Mouse (Mus musculus) neural tube, embryonic 13.5 days (tissue): ENCODE results near the gene Ncoa7. TPM values are rescaled to one million over a fixed set of nuclear protein-coding genes. Genes with fewer than 3 reads are reported as not detected.

Experiments
- ATAC-seq: fragments of 200-750 bp; cut with Nextera tagmentation; 2 replicates; pipeline ENCODE4 v1.8.0; 2017; ENCODE audit warnings: low read depth, mild to moderate bottlenecking, moderate TSS enrichment, moderate library complexity
- H3K27ac ChIP-seq: fragments of 300-500 bp; sonication (generic); replicated peaks from 2 replicates; pipeline ENCODE4 v1.5.1; 2015; ENCODE audit warnings: moderate library complexity, mild to moderate bottlenecking, inconsistent platforms
- H3K27me3 ChIP-seq: fragments of 300-500 bp; sonication (generic); 2 replicates; pipeline ENCODE4 v1.6.1; 2015; ENCODE audit warnings: mild to moderate bottlenecking, inconsistent platforms
- H3K36me3 ChIP-seq: fragments of 300-500 bp; sonication (generic); 2 replicates; pipeline ENCODE4 v1.6.1; 2015; ENCODE audit warnings: mild to moderate bottlenecking, inconsistent platforms
- H3K4me1 ChIP-seq: fragments of 300-500 bp; sonication (generic); replicated peaks from 2 replicates; pipeline ENCODE4 v1.6.1; 2015; ENCODE audit warnings: inconsistent platforms
- H3K4me2 ChIP-seq: fragments of 300-500 bp; sonication (generic); 2 replicates; pipeline ENCODE4 v1.6.1; 2015; ENCODE audit warnings: inconsistent platforms, mild to moderate bottlenecking, moderate library complexity
- H3K4me3 ChIP-seq: fragments of 300-500 bp; sonication (generic); 2 replicates; pipeline ENCODE4 v1.5.1; 2015; ENCODE audit warnings: mild to moderate bottlenecking, inconsistent platforms
- H3K9ac ChIP-seq: fragments of 300-500 bp; sonication (generic); 2 replicates; pipeline ENCODE4 v1.6.1; 2015; ENCODE audit warnings: moderate library complexity, mild to moderate bottlenecking, inconsistent platforms
- H3K9me3 ChIP-seq: fragments of 300-500 bp; sonication (generic); 2 replicates; pipeline ENCODE4 v1.6.1; 2016; ENCODE audit warnings: inconsistent platforms
- WGBS: fragments of 180-500 bp; shearing (Covaris S2); methylation state at CpG from one replicate; pipeline ENCODE4 v1.1.7; 2015; 5-methylcytosine and 5-hydroxymethylcytosine counted together
- polyA plus RNA-seq: library from polyadenylated mRNA; unstranded; fragments of >200 nt; fragmentation: Nextera tagmentation; extraction: Ambion mirVana; gene quantifications from 2 replicates; pipeline ENCODE4 v1.2.1, GENCODE M21; 2015

Gene Ncoa7
- polyA plus RNA-seq, 1 experiment from 2014 or later = 16.1 TPM

DNA sequence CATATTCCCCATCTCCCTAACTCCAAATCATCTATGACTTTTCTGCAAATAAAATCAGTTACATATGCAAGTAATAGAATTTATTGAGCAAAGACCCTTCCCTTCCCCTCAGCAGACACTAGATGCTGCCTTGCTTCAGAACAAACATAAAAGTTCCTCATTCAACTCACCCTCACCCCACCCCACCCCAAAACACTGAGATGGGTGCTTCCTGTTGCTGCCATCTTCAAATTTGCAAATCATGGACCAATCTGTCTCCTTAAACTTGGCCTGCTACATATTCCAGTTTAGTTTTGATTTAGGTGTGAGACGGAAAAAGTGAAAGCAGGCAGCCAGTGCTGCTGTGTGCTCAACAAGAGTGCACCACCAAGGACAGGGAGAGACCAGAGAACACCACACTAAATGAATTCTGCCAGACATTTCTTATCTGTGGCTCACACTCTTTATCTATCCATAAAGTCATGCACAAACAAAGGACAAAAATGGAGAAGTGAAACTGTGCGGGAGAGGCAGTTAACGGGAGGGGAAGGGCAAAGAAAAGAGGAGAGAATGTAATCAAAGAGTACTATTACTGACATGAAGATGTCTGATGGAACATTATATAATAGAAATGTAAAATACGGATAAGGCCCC is 48.2 kb downstream of the Ncoa7 start:
- Histone ChIP-seq H3K4me1 (peaks cover 6% of the 10 kb centered on the region), H3K36me3 (no peaks in the 10 kb centered on the region), H3K27ac (peak overlapping the region; percentile 38; the same call in 1 of the 2 replicates), H3K4me3 (no peak overlapping the region), H3K9me3 (no peaks in the 10 kb centered on the region), H3K9ac (no peak overlapping the region), H3K27me3 (no peaks in the 10 kb centered on the region), H3K4me2 (no peak overlapping the region)
- WGBS = 82% methylated on average over 4 of the region's 4 CpGs
- ATAC-seq = no peak

DNA sequence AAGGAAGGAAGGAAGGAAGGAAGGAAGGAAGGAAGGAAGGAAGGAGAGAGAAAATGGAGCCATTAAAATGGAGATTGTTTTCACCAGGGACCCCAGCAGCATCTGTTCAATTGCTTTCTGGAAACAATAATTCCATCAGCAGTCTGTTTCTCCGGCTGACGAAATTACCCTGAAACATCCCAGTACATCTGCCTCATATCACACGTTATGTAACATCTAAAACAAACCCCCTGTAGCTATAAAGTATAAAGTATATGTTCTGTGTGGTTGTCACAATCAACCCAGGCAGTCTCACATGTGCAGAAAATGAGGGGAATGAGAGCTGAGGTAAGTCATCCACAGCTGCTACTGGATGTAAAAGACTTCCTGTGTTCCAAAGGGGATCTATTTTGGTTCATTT is 49.0 kb downstream of the Ncoa7 start:
- Histone ChIP-seq H3K4me2 (no peak overlapping the region), H3K27ac (peak overlapping the region; percentile 52; the same call in 1 of the 2 replicates), H3K36me3 (no peaks in the 10 kb centered on the region), H3K9me3 (no peaks in the 10 kb centered on the region), H3K27me3 (no peaks in the 10 kb centered on the region), H3K4me1 (peaks cover 6% of the 10 kb centered on the region), H3K9ac (no peak overlapping the region), H3K4me3 (no peak overlapping the region)
- 39% methylated on average over 3 of the region's 3 CpGs for WGBS
- peak; percentile 74 for ATAC-seq

DNA sequence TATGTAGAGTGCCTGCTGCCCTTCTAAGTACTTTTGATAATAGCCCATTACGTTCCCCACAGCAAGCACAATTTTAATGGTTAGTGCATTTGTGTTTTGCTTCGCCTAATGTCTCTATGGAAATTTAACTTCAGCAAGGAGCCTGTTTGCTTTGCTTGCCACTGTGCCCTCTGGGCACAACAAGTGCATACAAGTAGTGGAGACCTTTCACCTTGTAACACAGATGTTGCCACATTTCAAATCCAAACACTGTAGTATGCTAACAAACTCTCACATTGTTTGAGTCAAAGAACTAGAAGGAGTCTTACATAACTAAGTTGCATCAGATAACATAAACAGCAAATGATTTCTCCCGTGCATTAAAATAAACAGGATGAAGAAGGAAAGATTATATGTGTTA is 50.6 kb downstream of the Ncoa7 start:
- H3K27me3 ChIP-seq = no peaks in the 10 kb centered on the region
- H3K27ac ChIP-seq = no peak overlapping the region
- H3K36me3 ChIP-seq = no peaks in the 10 kb centered on the region
- no peak overlapping the region for H3K9ac ChIP-seq
- 72% methylated on average over 3 of the region's 3 CpGs for WGBS
- no peaks in the 10 kb centered on the region for H3K9me3 ChIP-seq
- no peak for ATAC-seq
- H3K4me3 ChIP-seq = no peak overlapping the region
- H3K4me2 ChIP-seq = no peak overlapping the region
- H3K4me1 ChIP-seq = peaks cover 6% of the 10 kb centered on the region

DNA sequence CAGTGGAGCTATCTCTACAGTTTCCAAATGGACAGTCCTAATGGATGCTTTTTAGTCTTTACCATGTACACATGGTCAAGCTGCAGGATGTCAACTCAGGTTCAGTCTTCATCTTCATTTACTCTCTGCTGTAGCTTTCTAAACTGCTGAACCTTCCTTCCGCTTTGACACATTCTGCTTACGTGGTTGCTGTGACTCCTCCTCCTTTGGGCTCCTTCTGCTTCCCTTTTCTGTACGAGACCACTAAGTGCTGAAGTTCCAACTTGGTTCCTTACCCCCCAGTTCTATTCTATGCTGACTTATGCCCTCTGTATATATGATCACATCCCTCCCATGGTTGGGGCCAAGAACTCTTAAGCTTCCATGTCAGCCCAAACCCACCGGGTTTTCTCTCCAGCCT is 51.5 kb downstream of the Ncoa7 start:
- Histone ChIP-seq H3K4me2 (no peak overlapping the region), H3K4me3 (no peak overlapping the region), H3K4me1 (peaks cover 6% of the 10 kb centered on the region), H3K9ac (no peak overlapping the region), H3K27me3 (no peaks in the 10 kb centered on the region), H3K36me3 (no peaks in the 10 kb centered on the region), H3K9me3 (no peaks in the 10 kb centered on the region), H3K27ac (peak overlapping the region; percentile 49)
- no peak for ATAC-seq
- WGBS = 91% methylated on average over 4 of the region's 4 CpGs

DNA sequence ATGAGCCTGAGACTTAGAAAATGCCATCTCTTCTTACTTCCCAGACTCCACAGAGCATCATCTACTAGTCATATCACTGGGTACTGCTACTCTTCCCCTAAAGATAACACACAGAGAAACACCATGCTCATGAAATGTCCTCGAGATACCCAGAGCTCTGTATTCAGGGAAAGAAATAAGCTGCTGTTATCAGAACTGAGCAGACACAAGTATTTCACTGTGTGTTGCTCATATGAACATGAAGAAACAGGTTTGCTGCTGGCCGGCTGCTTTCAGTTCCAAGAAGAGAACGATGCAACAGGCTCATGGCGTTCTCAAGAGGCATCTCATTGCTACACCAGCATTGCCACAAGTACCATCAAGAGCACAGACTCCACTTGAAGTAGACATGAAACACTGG is 53.3 kb downstream of the Ncoa7 start:
- ATAC-seq = no peak
- Histone ChIP-seq H3K27ac (no peak overlapping the region), H3K4me1 (peaks cover 3% of the 10 kb centered on the region), H3K36me3 (no peaks in the 10 kb centered on the region), H3K9me3 (no peaks in the 10 kb centered on the region), H3K9ac (no peak overlapping the region), H3K4me2 (no peak overlapping the region), H3K4me3 (no peak overlapping the region), H3K27me3 (no peaks in the 10 kb centered on the region)
- 94% methylated on average over 4 of the region's 4 CpGs for WGBS

DNA sequence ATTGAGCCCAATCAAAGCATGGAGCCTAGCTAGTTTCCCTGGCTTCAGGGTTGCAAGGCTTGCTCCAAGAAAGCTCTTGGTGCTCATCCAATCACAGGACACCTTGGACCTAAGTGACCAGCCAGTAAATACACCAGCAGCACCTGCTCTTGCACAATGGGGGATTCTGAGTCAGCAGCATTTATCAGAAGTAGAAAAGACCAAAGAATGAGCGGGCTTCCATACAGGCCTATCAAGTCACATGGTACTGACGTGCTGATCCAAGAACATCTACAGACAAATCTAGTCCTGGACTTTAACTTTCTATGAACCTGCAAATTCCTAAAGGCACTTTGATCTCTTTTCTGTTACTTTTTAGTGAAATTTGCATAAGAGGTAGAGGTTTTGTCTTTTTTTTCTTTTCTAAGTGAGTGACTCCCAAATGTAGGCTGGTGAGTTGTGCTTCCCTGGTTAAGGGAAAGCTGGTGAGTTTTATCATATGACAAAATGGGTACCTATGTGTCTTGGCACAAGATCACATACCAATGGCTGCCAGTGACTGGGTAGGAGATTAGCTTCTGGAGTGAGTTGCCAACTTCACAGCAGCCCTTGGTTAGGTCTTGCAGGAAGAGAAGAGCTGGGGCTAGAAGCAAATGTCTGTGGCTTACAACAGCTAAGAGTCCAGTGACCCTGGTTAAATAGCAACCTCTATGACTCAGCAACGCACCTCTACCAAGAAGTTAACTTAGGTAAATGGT is 57.7 kb downstream of the Ncoa7 start:
- Histone ChIP-seq H3K4me3 (no peak overlapping the region), H3K4me1 (no peaks in the 10 kb centered on the region), H3K9me3 (no peaks in the 10 kb centered on the region), H3K4me2 (no peak overlapping the region), H3K27me3 (no peaks in the 10 kb centered on the region), H3K9ac (no peak overlapping the region), H3K27ac (no peak overlapping the region), H3K36me3 (no peaks in the 10 kb centered on the region)
- WGBS = 90% methylated on average over 3 of the region's 3 CpGs
- no peak for ATAC-seq

DNA sequence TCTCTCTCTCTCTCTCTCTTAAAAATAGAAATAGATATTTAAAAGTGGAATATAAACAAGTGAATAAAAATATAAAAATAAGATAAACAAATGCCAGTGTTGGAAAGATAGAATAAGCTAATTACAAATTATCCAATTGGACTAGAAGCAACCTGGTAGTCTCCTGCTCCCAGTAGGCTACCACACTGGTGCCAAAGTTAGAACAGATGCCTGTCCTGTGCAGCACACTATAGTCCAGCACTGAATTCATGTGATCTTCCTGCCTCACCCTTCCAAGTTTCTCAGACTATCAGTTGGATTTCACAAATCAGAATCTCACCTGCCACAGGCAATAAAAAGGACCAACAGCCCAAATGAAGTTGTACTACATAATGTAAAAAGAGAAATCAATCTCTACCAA is 59.9 kb downstream of the Ncoa7 start:
- Histone ChIP-seq H3K9ac (no peak overlapping the region), H3K36me3 (no peaks in the 10 kb centered on the region), H3K4me3 (no peak overlapping the region), H3K4me1 (no peaks in the 10 kb centered on the region), H3K27me3 (no peaks in the 10 kb centered on the region), H3K9me3 (no peaks in the 10 kb centered on the region), H3K4me2 (no peak overlapping the region), H3K27ac (no peak overlapping the region)
- no peak for ATAC-seq

DNA sequence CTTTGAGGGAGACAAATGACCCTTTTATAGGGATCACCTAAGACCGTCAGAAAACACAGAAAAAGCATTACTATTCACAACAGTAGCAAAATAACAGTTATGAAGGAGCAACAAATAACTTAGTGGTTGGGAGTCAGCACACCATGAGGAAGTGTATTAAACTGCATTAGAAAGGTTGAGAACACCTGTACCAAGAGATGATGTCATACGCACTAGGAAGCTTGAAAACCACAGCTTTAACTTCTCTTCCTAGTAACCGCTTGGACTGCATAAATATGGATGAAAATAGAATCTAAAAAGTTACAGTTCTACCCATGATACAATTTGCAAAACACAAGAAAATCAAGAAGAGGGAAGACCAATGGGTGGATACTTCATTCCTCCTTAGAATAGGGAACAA is 64.7 kb downstream of the Ncoa7 start:
- Histone ChIP-seq H3K4me1 (no peaks in the 10 kb centered on the region), H3K4me2 (no peak overlapping the region), H3K27me3 (no peaks in the 10 kb centered on the region), H3K9ac (no peak overlapping the region), H3K36me3 (no peaks in the 10 kb centered on the region), H3K9me3 (no peaks in the 10 kb centered on the region), H3K27ac (no peak overlapping the region), H3K4me3 (no peak overlapping the region)
- WGBS = 90% methylated on average over 3 of the region's 3 CpGs
- ATAC-seq = no peak

DNA sequence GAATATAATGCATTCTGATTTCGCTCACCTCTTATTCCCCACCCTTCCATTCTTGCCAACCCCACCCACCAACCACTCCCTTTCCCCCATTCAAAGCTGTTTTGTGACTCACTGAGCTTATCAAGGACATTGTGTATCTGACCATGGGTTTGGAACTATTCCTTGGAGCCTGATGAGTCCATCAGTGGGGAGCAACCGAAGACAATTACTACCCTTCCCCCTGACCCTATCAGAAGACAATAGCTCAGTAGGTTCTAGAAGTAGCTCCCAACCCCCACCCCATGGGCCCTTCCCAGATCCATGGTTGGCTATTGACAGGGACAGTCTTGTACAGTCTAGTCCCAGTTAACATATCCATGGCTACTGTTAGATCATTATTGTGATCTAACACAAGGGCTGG is 65.8 kb downstream of the Ncoa7 start:
- H3K4me3 ChIP-seq = no peak overlapping the region
- 91% methylated on average over 2 of the region's 2 CpGs for WGBS
- no peak for ATAC-seq
- H3K36me3 ChIP-seq = no peaks in the 10 kb centered on the region
- H3K9me3 ChIP-seq = no peaks in the 10 kb centered on the region
- no peak overlapping the region for H3K4me2 ChIP-seq
- no peaks in the 10 kb centered on the region for H3K4me1 ChIP-seq
- no peaks in the 10 kb centered on the region for H3K27me3 ChIP-seq
- no peak overlapping the region for H3K27ac ChIP-seq
- H3K9ac ChIP-seq = no peak overlapping the region

DNA sequence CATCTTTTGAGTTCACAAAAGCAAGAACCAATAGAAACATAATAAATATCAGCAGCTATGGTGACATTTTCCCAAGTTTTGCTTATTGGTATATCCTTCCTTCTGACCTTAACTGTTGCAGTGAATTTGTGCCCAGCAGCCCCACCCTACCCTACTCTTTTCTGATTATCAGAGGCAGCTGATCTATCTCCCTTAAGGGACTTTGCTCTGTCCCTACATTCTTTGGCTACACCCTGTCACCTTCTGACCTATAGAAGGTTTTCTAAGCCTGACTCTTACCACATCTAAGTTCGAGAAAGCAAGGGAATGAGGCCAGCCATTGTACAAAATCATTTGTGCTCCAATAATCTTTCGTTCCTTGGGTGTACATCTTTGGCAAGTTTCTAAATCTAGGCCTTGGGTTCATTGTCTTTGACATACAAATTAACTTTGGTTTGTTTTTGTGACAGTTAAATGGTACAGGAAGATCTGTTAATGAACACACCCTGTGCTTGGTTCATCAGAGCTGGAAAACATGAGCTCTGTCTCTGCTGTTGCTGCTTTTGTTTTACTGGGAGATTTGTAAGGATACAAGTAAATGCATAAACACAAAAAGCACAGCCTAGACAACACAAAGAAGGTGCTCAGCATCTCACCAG is 69.9 kb downstream of the Ncoa7 start:
- ATAC-seq = no peak
- H3K4me3 ChIP-seq = no peak overlapping the region
- no peak overlapping the region for H3K9ac ChIP-seq
- no peaks in the 10 kb centered on the region for H3K9me3 ChIP-seq
- no peaks in the 10 kb centered on the region for H3K36me3 ChIP-seq
- 47% methylated on average over 2 of the region's 2 CpGs for WGBS
- H3K27me3 ChIP-seq = no peaks in the 10 kb centered on the region
- no peak overlapping the region for H3K4me2 ChIP-seq
- H3K27ac ChIP-seq = no peak overlapping the region
- H3K4me1 ChIP-seq = no peaks in the 10 kb centered on the region

DNA sequence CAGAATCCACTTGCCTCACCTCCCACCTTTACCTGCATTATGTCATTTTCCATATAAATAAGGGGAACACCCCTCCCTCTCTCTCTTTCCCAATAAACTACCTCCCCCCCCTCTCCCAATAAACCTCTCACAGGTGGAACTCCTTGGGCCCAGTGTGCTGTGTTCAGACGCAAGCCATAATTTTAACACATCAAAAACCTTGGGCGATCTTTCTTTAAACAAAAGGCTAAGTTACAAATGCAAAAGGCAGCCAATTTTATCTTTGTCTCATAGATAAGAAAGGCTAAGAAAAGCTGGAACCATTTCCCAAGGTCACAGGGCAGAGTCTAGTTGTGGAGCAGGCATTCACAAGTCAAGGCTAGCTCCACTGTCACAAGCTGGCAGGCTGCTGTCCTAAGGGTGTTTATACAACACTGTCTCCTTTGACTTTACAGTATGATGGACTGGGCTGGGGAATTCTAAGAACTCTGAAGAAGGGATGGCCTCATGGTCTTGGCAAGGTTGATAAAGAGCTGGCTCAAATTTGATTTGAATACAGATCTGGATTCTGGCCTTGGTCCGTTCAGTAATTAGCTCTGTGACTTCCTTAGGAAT is 71.7 kb downstream of the Ncoa7 start:
- H3K9me3 ChIP-seq = no peaks in the 10 kb centered on the region
- H3K27me3 ChIP-seq = no peaks in the 10 kb centered on the region
- no peaks in the 10 kb centered on the region for H3K36me3 ChIP-seq
- no peak overlapping the region for H3K9ac ChIP-seq
- WGBS = 82% methylated on average over 3 of the region's 3 CpGs
- no peak for ATAC-seq
- no peak overlapping the region for H3K4me2 ChIP-seq
- no peaks in the 10 kb centered on the region for H3K4me1 ChIP-seq
- no peak overlapping the region for H3K27ac ChIP-seq
- no peak overlapping the region for H3K4me3 ChIP-seq

DNA sequence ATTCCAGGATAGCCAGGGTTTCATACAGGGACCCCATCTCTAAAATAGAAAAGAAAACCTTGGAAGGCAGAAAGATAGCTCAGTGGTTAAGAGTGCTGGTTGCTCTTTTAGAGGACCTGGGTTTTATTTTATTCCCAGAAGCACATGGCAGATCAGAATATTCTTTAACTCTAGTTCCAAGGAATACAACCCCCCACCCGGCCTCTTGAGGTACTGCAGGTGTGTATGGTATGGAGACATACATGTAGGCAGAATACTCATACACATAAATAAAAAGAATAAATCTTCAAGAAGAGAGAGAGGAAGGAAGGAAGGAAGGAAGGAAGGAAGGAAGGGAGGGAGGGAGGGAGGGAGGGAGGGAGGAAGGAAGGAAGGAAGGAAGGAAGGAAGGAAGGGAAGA is 72.3 kb downstream of the Ncoa7 start:
- no peaks in the 10 kb centered on the region for H3K27me3 ChIP-seq
- H3K4me2 ChIP-seq = no peak overlapping the region
- no peak overlapping the region for H3K27ac ChIP-seq
- H3K9me3 ChIP-seq = no peaks in the 10 kb centered on the region
- 82% methylated on average over 1 of the region's 1 CpGs for WGBS
- H3K36me3 ChIP-seq = no peaks in the 10 kb centered on the region
- H3K9ac ChIP-seq = no peak overlapping the region
- no peak for ATAC-seq
- H3K4me1 ChIP-seq = no peaks in the 10 kb centered on the region
- H3K4me3 ChIP-seq = no peak overlapping the region
